Mouse (Mus musculus) liver, adult 2 months (tissue): ENCODE data around the gene 5730455P16Rik.

ENCODE experiments used
- CTCF ChIP-seq: fragments of 200-500 bp; IDR thresholded peaks from 2 replicates; pipeline ENCODE4 v1.5.1; 2011; ENCODE audit warnings: low read depth, low read length, control low read depth
- POLR2A ChIP-seq: fragments of 200-500 bp; IDR thresholded peaks from 2 replicates; pipeline ENCODE4 v1.6.1; 2011; ENCODE audit warnings: low read length, control low read depth; ENCODE audit not compliant: insufficient read depth; ENCODE audit errors: extremely low read depth

- TF ChIP-seq CTCF = no peak
- no peak for TF ChIP-seq POLR2A
These were observed 18.8 kb upstream of the 5730455P16Rik start for GRCm38 (mm10) chr11:80396617-80397016.
